Mouse (Mus musculus): Measurements from ENCODE around the gene Sppl2b. TPM values are rescaled to one million over a fixed set of nuclear protein-coding genes. Genes with fewer than 3 reads are reported as not detected.
A peak's percentile ranks its signal among the peaks of the same experiment; 100 is the strongest.

Gene Sppl2b
- polyA plus RNA-seq, 1 experiment from 2014 or later, result 27.6 TPM

DNA sequence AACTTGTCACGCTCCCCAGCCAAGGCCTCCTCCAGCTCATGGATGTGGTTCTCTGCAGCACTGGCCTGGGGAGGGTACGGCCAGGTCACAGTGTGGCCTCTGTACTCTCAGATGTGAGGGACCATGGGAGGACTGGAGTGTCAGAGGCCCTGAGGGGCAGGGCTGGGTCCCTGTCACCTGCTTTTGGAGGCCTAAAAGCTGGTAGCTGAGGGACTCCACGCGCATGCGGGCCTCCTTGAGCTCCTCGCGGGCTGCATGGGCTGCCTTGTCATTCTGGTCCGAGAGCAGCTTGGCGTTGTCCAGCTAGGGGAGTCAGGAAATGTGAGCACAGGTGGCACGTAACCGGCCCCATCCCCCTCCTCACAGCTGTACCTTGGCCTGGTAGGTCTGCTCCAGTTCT lies 49.6 kb downstream of the Sppl2b start:
- no peak overlapping the region for H3K4me2 ChIP-seq (ENCODE audit: low read depth, low read length)
- H3K9ac ChIP-seq (replicated peaks), result no peak overlapping the region
- WGBS (ENCODE audit: insufficient replicate concordance), result 86% methylated on average over 11 of the region's 11 CpGs
- no peak overlapping the region for H3K27ac ChIP-seq (ENCODE audit: low read depth)
- DNase-seq (no peak), ATAC-seq (no peak)
- H3K27me3 ChIP-seq (ENCODE audit: insufficient read depth, low read length), result no peaks in the 10 kb centered on the region
- TF ChIP-seq CTCF (IDR thresholded peaks at IDR 0.05; ENCODE audit: low read depth), result no peak
- no peak for TF ChIP-seq EP300 (IDR thresholded peaks at IDR 0.05; ENCODE audit: low read depth)
- H3K4me1 ChIP-seq (ENCODE audit: insufficient read depth), result peaks cover 7% of the 10 kb centered on the region
- H3K4me3 ChIP-seq (ENCODE audit: low read depth, low read length), result no peak overlapping the region
- peaks cover 33% of the 10 kb centered on the region for H3K36me3 ChIP-seq (replicated peaks; ENCODE audit: insufficient read depth, low read length)
- no peaks in the 10 kb centered on the region for H3K9me3 ChIP-seq (ENCODE audit: low read length)

DNA sequence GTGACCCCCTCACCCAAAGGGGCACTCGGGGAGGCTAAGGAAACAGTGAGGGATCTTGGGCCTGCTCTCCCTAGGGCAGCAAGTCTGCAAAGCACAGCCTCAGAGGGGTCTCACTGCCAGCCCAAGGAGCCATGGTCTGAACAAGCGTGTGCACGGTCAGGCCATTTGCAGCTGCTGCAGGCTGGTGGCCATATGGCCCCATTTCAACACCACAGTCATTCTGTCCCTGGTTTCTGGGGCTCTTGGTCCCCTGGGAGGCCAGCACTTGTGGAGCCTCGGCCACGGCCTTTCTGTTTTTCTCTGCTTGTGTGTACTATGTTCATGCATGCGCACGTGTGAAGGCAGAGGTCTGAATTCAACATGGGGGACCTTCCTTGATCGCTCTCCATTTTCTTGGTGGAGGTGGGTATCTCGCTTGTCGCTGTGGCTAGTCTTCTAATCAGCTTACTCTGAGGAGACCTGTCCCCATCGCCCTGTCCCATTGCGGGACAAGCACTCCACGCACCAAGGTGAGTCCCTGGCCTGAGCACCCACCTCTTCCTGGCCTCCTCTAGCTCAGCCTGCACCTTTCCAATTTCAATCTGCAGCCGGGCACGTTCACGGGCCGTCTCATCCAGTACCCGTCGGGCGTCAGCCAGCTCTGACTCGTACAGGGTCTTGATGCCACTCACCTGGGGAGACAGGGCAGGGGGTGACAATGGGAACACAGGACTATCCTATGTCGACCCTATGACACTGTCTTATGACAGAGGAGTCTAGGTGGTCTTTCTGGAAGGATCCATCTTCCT lies 54.5 kb downstream of the Sppl2b start:
- ATAC-seq (no peak), DNase-seq (no peak)
- TF ChIP-seq EP300 (IDR thresholded peaks at IDR 0.05; ENCODE audit: low read depth) (no peak), CTCF (IDR thresholded peaks at IDR 0.05; ENCODE audit: low read depth) (no peak)
- Histone ChIP-seq H3K9me3 (ENCODE audit: low read length) (no peaks in the 10 kb centered on the region), H3K36me3 (replicated peaks; ENCODE audit: insufficient read depth, low read length) (peaks cover 19% of the 10 kb centered on the region), H3K4me2 (ENCODE audit: low read depth, low read length) (no peak overlapping the region), H3K4me3 (ENCODE audit: low read depth, low read length) (no peak overlapping the region), H3K27me3 (ENCODE audit: insufficient read depth, low read length) (no peaks in the 10 kb centered on the region), H3K9ac (replicated peaks) (no peak overlapping the region), H3K27ac (ENCODE audit: low read depth) (no peak overlapping the region), H3K4me1 (ENCODE audit: insufficient read depth) (peaks cover 10% of the 10 kb centered on the region)
- 87% methylated on average over 22 of the region's 22 CpGs for WGBS (ENCODE audit: insufficient replicate concordance)

DNA sequence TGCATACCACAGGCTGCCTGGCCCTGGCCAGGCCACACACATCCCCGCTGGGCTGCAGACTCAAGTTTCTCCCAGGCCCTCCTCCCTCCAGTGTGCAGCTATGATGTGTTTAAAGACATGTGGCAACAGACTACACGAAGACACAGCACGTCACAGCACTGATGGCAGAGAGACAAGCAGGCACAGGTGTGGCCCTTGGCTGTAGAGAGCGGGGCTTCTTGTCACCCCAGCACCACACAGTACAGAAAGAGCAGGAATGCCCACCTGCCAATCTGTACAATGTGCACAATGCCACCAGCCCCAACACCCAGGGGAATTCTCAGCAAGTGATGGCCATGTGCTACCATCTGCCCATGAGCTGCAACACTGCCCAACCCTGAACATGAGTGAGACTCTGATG lies 56.3 kb downstream of the Sppl2b start:
- H3K36me3 ChIP-seq (replicated peaks; ENCODE audit: insufficient read depth, low read length), result peaks cover 13% of the 10 kb centered on the region; the same call in 1 of the 2 replicates
- H3K27ac ChIP-seq (ENCODE audit: low read depth), result no peak overlapping the region
- H3K4me2 ChIP-seq (ENCODE audit: low read depth, low read length), result no peak overlapping the region
- 85% methylated on average over 4 of the region's 4 CpGs for WGBS (ENCODE audit: insufficient replicate concordance)
- ATAC-seq, result no peak
- H3K9me3 ChIP-seq (ENCODE audit: low read length), result no peaks in the 10 kb centered on the region
- H3K27me3 ChIP-seq (ENCODE audit: insufficient read depth, low read length), result no peaks in the 10 kb centered on the region
- TF ChIP-seq EP300 (IDR thresholded peaks at IDR 0.05; ENCODE audit: low read depth), result no peak
- no peak for TF ChIP-seq CTCF (IDR thresholded peaks at IDR 0.05; ENCODE audit: low read depth)
- H3K4me1 ChIP-seq (ENCODE audit: insufficient read depth), result peaks cover 28% of the 10 kb centered on the region
- H3K4me3 ChIP-seq (ENCODE audit: low read depth, low read length), result no peak overlapping the region
- no peak for DNase-seq
- H3K9ac ChIP-seq (replicated peaks), result no peak overlapping the region

DNA sequence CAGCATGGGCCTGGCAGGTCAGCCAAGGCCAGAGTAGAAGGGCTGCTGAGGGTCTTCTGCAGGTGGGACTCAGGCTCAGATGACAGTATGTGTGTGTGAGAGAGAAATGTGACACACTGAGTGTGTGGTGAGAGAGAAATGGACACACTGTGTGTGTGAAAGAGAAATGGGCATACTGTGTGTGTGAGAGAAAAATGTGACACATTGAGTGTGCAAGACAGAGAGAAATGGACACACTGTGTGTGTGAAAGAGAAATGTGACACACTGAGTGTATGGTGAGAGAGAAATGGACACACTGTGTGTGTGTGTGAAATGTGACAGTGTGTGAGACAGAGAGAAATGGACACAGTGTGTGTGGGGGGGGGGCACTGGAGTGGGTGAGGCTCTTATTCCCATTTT lies 56.8 kb downstream of the Sppl2b start:
- DNase-seq (no peak), ATAC-seq (no peak)
- Histone ChIP-seq H3K4me1 (ENCODE audit: insufficient read depth) (peaks cover 29% of the 10 kb centered on the region), H3K36me3 (replicated peaks; ENCODE audit: insufficient read depth, low read length) (peaks cover 13% of the 10 kb centered on the region; the same call in 1 of the 2 replicates), H3K9me3 (ENCODE audit: low read length) (no peaks in the 10 kb centered on the region), H3K4me3 (ENCODE audit: low read depth, low read length) (no peak overlapping the region), H3K27ac (ENCODE audit: low read depth) (no peak overlapping the region), H3K27me3 (ENCODE audit: insufficient read depth, low read length) (no peaks in the 10 kb centered on the region), H3K4me2 (ENCODE audit: low read depth, low read length) (no peak overlapping the region), H3K9ac (replicated peaks) (no peak overlapping the region)
- TF ChIP-seq EP300 (IDR thresholded peaks at IDR 0.05; ENCODE audit: low read depth) (no peak), CTCF (IDR thresholded peaks at IDR 0.05; ENCODE audit: low read depth) (no peak)

DNA sequence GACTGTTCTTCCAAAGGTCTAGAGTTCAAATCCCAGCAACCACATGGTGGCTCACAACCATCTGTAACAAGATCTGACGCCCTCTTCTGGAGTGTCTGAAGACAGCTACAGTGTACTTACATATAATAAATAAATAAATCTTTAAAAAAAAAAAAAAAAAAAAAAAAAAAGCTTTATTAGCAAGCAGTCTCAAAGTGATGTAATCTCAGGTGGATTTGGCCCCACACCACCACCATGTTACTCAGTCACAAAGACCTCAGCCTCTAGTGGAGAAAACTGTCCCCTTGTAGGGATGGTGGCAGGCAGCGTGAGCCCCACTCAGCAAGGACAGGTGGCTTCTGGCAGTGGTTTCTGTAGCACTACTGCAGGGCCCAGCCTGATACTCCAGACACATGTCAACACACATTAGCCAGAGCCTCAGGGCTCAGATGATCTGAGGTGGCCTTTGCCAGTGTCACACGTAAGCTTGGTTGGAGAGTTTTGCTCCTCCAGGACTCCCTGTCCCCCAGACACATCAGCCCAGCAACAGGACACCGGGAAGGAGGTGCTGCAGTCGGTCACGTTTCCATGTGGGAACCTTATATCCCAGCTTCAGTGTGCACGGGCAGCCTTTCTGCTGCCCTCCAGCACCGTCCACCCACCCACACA lies 58.4 kb downstream of the Sppl2b start:
- H3K9ac ChIP-seq (replicated peaks), result 0 out of 2 replicates have a peak overlapping the region, but pooled peaks have one; percentile 0
- peak overlapping the region; percentile 58; the same call in 1 of the 2 replicates for H3K27ac ChIP-seq (ENCODE audit: low read depth)
- DNase-seq (no peak), ATAC-seq (no peak)
- no peak overlapping the region for H3K4me2 ChIP-seq (ENCODE audit: low read depth, low read length)
- no peaks in the 10 kb centered on the region for H3K27me3 ChIP-seq (ENCODE audit: insufficient read depth, low read length)
- no peaks in the 10 kb centered on the region for H3K9me3 ChIP-seq (ENCODE audit: low read length)
- TF ChIP-seq CTCF (IDR thresholded peaks at IDR 0.05; ENCODE audit: low read depth), result no peak
- TF ChIP-seq EP300 (IDR thresholded peaks at IDR 0.05; ENCODE audit: low read depth), result no peak
- H3K4me1 ChIP-seq (ENCODE audit: insufficient read depth), result peaks cover 35% of the 10 kb centered on the region
- no peak overlapping the region for H3K4me3 ChIP-seq (ENCODE audit: low read depth, low read length)
- peaks cover 7% of the 10 kb centered on the region; the same call in 1 of the 2 replicates for H3K36me3 ChIP-seq (replicated peaks; ENCODE audit: insufficient read depth, low read length)
- WGBS (ENCODE audit: insufficient replicate concordance), result 77% methylated on average over 7 of the region's 8 CpGs

DNA sequence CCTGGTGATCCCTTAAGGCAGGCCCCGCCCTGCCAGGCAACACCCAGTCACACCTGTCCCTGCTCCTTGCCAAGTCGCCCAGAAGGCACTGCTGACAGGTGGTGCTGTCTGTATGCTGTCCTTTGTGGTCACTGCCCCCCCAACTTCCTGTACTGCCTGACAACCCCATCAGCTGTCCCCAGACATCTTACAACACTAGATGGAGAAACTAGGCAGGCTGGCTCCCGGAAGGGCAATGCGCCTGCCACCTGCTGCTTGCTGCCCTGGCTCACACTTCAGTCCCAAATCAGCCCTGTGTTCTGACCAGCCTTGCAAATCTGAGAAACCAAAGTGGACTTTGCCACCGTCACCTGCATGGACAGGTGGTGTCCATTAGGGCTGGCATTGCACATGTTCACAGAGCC lies 59.2 kb downstream of the Sppl2b start:
- Histone ChIP-seq H3K36me3 (replicated peaks; ENCODE audit: insufficient read depth, low read length) (no peaks in the 10 kb centered on the region; the same call in 1 of the 2 replicates), H3K4me3 (ENCODE audit: low read depth, low read length) (no peak overlapping the region), H3K4me2 (ENCODE audit: low read depth, low read length) (no peak overlapping the region), H3K4me1 (ENCODE audit: insufficient read depth) (peaks cover 35% of the 10 kb centered on the region), H3K9ac (replicated peaks) (peak overlapping the region; percentile 0; the same call in 1 of the 2 replicates), H3K9me3 (ENCODE audit: low read length) (no peaks in the 10 kb centered on the region), H3K27ac (ENCODE audit: low read depth) (peak overlapping the region; percentile 58), H3K27me3 (ENCODE audit: insufficient read depth, low read length) (no peaks in the 10 kb centered on the region)
- 61% methylated on average over 5 of the region's 5 CpGs for WGBS (ENCODE audit: insufficient replicate concordance)
- ATAC-seq, result peak; percentile 61
- peak; percentile 54 for DNase-seq
- 0 out of 2 replicates have a peak, but pooled peaks have one; percentile 19 for TF ChIP-seq CTCF (IDR thresholded peaks at IDR 0.05; ENCODE audit: low read depth)
- no peak for TF ChIP-seq EP300 (IDR thresholded peaks at IDR 0.05; ENCODE audit: low read depth)

All from liver, postnatal 0 days (tissue).